Comparison of ENCODE assay signal across 10 mouse cellular contexts in the genomic region with DNA sequence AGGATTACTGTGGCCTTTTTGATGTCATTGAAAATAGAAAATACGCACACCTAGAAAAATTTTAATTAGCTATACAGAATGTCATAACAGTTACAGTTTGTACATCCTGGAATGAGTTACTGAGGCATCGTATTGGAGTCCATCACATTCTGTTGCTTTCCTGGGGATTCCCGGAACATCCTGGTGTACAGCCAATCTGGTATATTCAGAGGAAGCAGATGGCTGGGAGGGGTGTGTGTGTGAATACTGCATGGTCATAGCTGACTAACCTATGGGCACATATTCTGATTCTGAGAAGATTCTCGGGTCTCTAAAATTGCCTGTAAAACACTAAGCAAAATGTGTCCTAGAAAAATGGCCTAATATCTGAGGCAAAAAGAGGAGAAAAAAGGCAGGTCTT. TPM values are rescaled to one million over a fixed set of nuclear protein-coding genes. Genes with fewer than 3 reads are reported as not detected.
DNase-seq lines count a peak whose midpoint lies in the region; ATAC-seq lines count a peak whose summit lies in the region.
"Had no signal": no experiment of that assay in that cellular context is flagged by ENCODE, and none has a peak within 500 bp of the region (broad histone marks: within the 10 kb centered on the region; RNA-seq: fewer than 3 reads in every experiment).

No protein-coding gene starts in this region.

- peak; percentile 49 for DNase-seq in NIH3T3 (ENCODE audit: low read depth)
- peak; percentile 88 to 91 for DNase-seq in cerebellum, adult 18-20 months
- DNase-seq in hindbrain, embryonic 10.5 days (ENCODE audit: low spot score): no peak
- DNase-seq in midbrain, embryonic 14.5 days: peak; percentile 50
- no peak for DNase-seq in B cell, adult 2 months
- DNase-seq in heart, adult 11 months: no peak
- no peak for DNase-seq in kidney, postnatal 36 days

- no peak for ATAC-seq in midbrain, embryonic 14.5 days (ENCODE audit: low FRiP score, low TSS enrichment)

- peak overlapping the region; percentile 94 for H3K9ac ChIP-seq in midbrain, embryonic 14.5 days (replicated peaks; ENCODE audit: low read length)
- H3K9ac ChIP-seq: lung, embryonic 15.5 days had no signal

- peak overlapping the region; percentile 80 for H3K4me3 ChIP-seq in hindbrain, embryonic 10.5 days
- H3K4me3 ChIP-seq in midbrain, embryonic 14.5 days (replicated peaks; ENCODE audit: low read depth, low read length): peak overlapping the region; percentile 68
- H3K4me3 ChIP-seq: lung, embryonic 15.5 days had no signal

- 74% methylated on average over 4 of the region's 4 CpGs for WGBS in hindbrain, embryonic 10.5 days
- 35% methylated on average over 4 of the region's 4 CpGs for WGBS in midbrain, embryonic 14.5 days

- peak overlapping the region; percentile 69 for H3K4me2 ChIP-seq in midbrain, embryonic 14.5 days (ENCODE audit: low read length)
- H3K4me2 ChIP-seq: lung, embryonic 15.5 days had no signal

- H3K27ac ChIP-seq in hindbrain, embryonic 10.5 days: peak overlapping the region; percentile 100
- peak overlapping the region; percentile 99 for H3K27ac ChIP-seq in midbrain, embryonic 14.5 days (replicated peaks; ENCODE audit: low read depth, low read length)
- H3K27ac ChIP-seq: lung, embryonic 15.5 days had no signal

- peaks cover 81% of the 10 kb centered on the region for H3K4me1 ChIP-seq in hindbrain, embryonic 10.5 days (replicated peaks)
- peaks cover 73% of the 10 kb centered on the region for H3K4me1 ChIP-seq in midbrain, embryonic 14.5 days (ENCODE audit: control insufficient read depth, insufficient read depth, low read length)

- no peaks in the 10 kb centered on the region; the same call in 1 of the 2 replicates for H3K27me3 ChIP-seq in hindbrain, embryonic 10.5 days (ENCODE audit: insufficient read depth, poor library complexity, severe bottlenecking)
- H3K27me3 ChIP-seq in midbrain, embryonic 14.5 days (ENCODE audit: control insufficient read depth, insufficient read depth, low read length): no peaks in the 10 kb centered on the region
- H3K27me3 ChIP-seq: lung, embryonic 15.5 days had no signal

- H3K36me3 ChIP-seq in hindbrain, embryonic 10.5 days: peaks cover 23% of the 10 kb centered on the region
- H3K36me3 ChIP-seq in midbrain, embryonic 14.5 days (ENCODE audit: control insufficient read depth, insufficient read depth, low read length): peaks cover 23% of the 10 kb centered on the region

- no peaks in the 10 kb centered on the region for H3K9me3 ChIP-seq in hindbrain, embryonic 10.5 days
- H3K9me3 ChIP-seq in midbrain, embryonic 14.5 days (ENCODE audit: control insufficient read depth, low read length): no peaks in the 10 kb centered on the region
- H3K9me3 ChIP-seq: lung, embryonic 15.5 days had no signal

RNA-seq across cellular contexts. Expression of gene Tmem253, which starts 3.4 kb away (rescaled TPM):
- polyA plus RNA-seq in hindbrain, embryonic 10.5 days (2016; fragmentation: Nextera tagmentation; extraction: Ambion mirVana): 0.80 and 1.0 TPM in 2 replicates
- polyA plus RNA-seq in midbrain, embryonic 14.5 days (2014; fragmentation: Nextera tagmentation; extraction: Ambion mirVana): 0.37 and 0.39 TPM in 2 replicates

RNA-seq across cellular contexts. Expression of gene Zfp219, which starts 8.4 kb away (rescaled TPM):
- 74.3 and 83.6 TPM in 2 replicates for polyA plus RNA-seq in hindbrain, embryonic 10.5 days (2016; fragmentation: Nextera tagmentation; extraction: Ambion mirVana)
- polyA plus RNA-seq in midbrain, embryonic 14.5 days (2014; fragmentation: Nextera tagmentation; extraction: Ambion mirVana): 41.6 and 46.9 TPM in 2 replicates

RNA-seq across cellular contexts. Expression of gene Arhgef40, which starts 27.6 kb away (rescaled TPM):
- polyA plus RNA-seq in hindbrain, embryonic 10.5 days (2016; fragmentation: Nextera tagmentation; extraction: Ambion mirVana): 100 and 106 TPM in 2 replicates
- polyA plus RNA-seq in midbrain, embryonic 14.5 days (2014; fragmentation: Nextera tagmentation; extraction: Ambion mirVana): 72.8 and 75.8 TPM in 2 replicates

RNA-seq across cellular contexts. Expression of gene Olfr221, which starts 30.2 kb away (rescaled TPM):
- polyA plus RNA-seq in hindbrain, embryonic 10.5 days (2016; fragmentation: Nextera tagmentation; extraction: Ambion mirVana): not detected in 2 replicates
- not detected in 2 replicates for polyA plus RNA-seq in midbrain, embryonic 14.5 days (2014; fragmentation: Nextera tagmentation; extraction: Ambion mirVana)
- polyA plus RNA-seq: kidney, postnatal 0 days; lung, embryonic 15.5 days; spleen, adult 2 months had no signal

Comparison
In these comparisons a context has a peak if more than half of its experiments do, and no peak if none do; other contexts are left out.
1. DNase-seq: peak in NIH3T3 (single experiment), cerebellum, adult 18-20 months (2 of 2) and midbrain, embryonic 14.5 days (single experiment); none in hindbrain, embryonic 10.5 days (single experiment), B cell, adult 2 months (0 of 2), heart, adult 11 months (single experiment) and kidney, postnatal 36 days (0 of 2).